Mouse (Mus musculus): ENCODE data around the gene Scfd2. TPM values are rescaled to one million over a fixed set of nuclear protein-coding genes. Genes with fewer than 3 reads are reported as not detected.

Gene Scfd2
- total and polyA plus RNA-seq, 2 experiments from 2014 or later, result 17.5 to 33.2 TPM

GRCm38 (mm10) chr5:74204465-74204864 lies 327.1 kb downstream of the Scfd2 start:
- 69% methylated on average over 5 of the region's 5 CpGs for WGBS
- DNase-seq (ENCODE audit: low spot score) (no peak), ATAC-seq (ENCODE audit: low FRiP score) (no peak)
- Histone ChIP-seq H3K27me3 (ENCODE audit: insufficient read depth, low read length) (no peaks in the 10 kb centered on the region), H3K4me3 (ENCODE audit: low read depth, low read length) (no peak overlapping the region), H3K4me1 (ENCODE audit: insufficient read depth, low read length) (no peaks in the 10 kb centered on the region), H3K9ac (replicated peaks; ENCODE audit: low read length, poor library complexity, severe bottlenecking) (no peak overlapping the region), H3K27ac (ENCODE audit: low read depth, low read length) (no peak overlapping the region), H3K36me3 (ENCODE audit: insufficient read depth, low read length) (no peaks in the 10 kb centered on the region), H3K9me3 (ENCODE audit: low read length) (no peaks in the 10 kb centered on the region), H3K4me2 (ENCODE audit: low read depth, low read length, poor library complexity, severe bottlenecking) (no peak overlapping the region)
- no peak for TF ChIP-seq CTCF (IDR thresholded peaks at IDR 0.05)

GRCm38 (mm10) chr5:74202515-74202914 lies 329.0 kb downstream of the Scfd2 start:
- Histone ChIP-seq H3K9me3 (ENCODE audit: low read length) (no peaks in the 10 kb centered on the region), H3K4me1 (ENCODE audit: insufficient read depth, low read length) (no peaks in the 10 kb centered on the region), H3K4me2 (ENCODE audit: low read depth, low read length, poor library complexity, severe bottlenecking) (no peak overlapping the region), H3K27me3 (ENCODE audit: insufficient read depth, low read length) (no peaks in the 10 kb centered on the region), H3K36me3 (ENCODE audit: insufficient read depth, low read length) (no peaks in the 10 kb centered on the region), H3K9ac (replicated peaks; ENCODE audit: low read length, poor library complexity, severe bottlenecking) (no peak overlapping the region), H3K27ac (ENCODE audit: low read depth, low read length) (no peak overlapping the region), H3K4me3 (ENCODE audit: low read depth, low read length) (no peak overlapping the region)
- TF ChIP-seq CTCF (IDR thresholded peaks at IDR 0.05), result no peak
- DNase-seq (ENCODE audit: low spot score) (no peak), ATAC-seq (ENCODE audit: low FRiP score) (no peak)
- 86% methylated on average over 4 of the region's 4 CpGs for whole genome bisulfite sequencing

- H3K27ac ChIP-seq (ENCODE audit: low read depth, low read length), result no peak overlapping the region
- H3K9me3 ChIP-seq (ENCODE audit: low read length), result no peaks in the 10 kb centered on the region
- no peak overlapping the region for H3K4me3 ChIP-seq (ENCODE audit: low read depth, low read length)
- WGBS, result 76% methylated on average over 10 of the region's 10 CpGs
- TF ChIP-seq CTCF (IDR thresholded peaks at IDR 0.05), result no peak
- H3K4me2 ChIP-seq (ENCODE audit: low read depth, low read length, poor library complexity, severe bottlenecking), result no peak overlapping the region
- ATAC-seq (ENCODE audit: low FRiP score) (0 out of 2 replicates have a peak, but pooled peaks have one; percentile 5), DNase-seq (ENCODE audit: low spot score) (peak; percentile 31)
- no peak overlapping the region for H3K9ac ChIP-seq (replicated peaks; ENCODE audit: low read length, poor library complexity, severe bottlenecking)
- no peaks in the 10 kb centered on the region for H3K4me1 ChIP-seq (ENCODE audit: insufficient read depth, low read length)
- H3K27me3 ChIP-seq (ENCODE audit: insufficient read depth, low read length), result no peaks in the 10 kb centered on the region
- H3K36me3 ChIP-seq (ENCODE audit: insufficient read depth, low read length), result no peaks in the 10 kb centered on the region
These were observed 329.8 kb downstream of the Scfd2 start for GRCm38 (mm10) chr5:74201570-74202357.

- ATAC-seq (ENCODE audit: low FRiP score) (no peak), DNase-seq (ENCODE audit: low spot score) (no peak)
- Histone ChIP-seq H3K36me3 (ENCODE audit: insufficient read depth, low read length) (no peaks in the 10 kb centered on the region), H3K4me3 (ENCODE audit: low read depth, low read length) (no peak overlapping the region), H3K27ac (ENCODE audit: low read depth, low read length) (no peak overlapping the region), H3K4me2 (ENCODE audit: low read depth, low read length, poor library complexity, severe bottlenecking) (no peak overlapping the region), H3K27me3 (ENCODE audit: insufficient read depth, low read length) (no peaks in the 10 kb centered on the region), H3K9me3 (ENCODE audit: low read length) (no peaks in the 10 kb centered on the region), H3K9ac (replicated peaks; ENCODE audit: low read length, poor library complexity, severe bottlenecking) (no peak overlapping the region), H3K4me1 (ENCODE audit: insufficient read depth, low read length) (peaks cover 2% of the 10 kb centered on the region)
- no peak for TF ChIP-seq CTCF (IDR thresholded peaks at IDR 0.05)
- 92% methylated on average over 8 of the region's 8 CpGs for whole genome bisulfite sequencing
These were observed 331.1 kb downstream of the Scfd2 start for GRCm38 (mm10) chr5:74200481-74200880.

DNA sequence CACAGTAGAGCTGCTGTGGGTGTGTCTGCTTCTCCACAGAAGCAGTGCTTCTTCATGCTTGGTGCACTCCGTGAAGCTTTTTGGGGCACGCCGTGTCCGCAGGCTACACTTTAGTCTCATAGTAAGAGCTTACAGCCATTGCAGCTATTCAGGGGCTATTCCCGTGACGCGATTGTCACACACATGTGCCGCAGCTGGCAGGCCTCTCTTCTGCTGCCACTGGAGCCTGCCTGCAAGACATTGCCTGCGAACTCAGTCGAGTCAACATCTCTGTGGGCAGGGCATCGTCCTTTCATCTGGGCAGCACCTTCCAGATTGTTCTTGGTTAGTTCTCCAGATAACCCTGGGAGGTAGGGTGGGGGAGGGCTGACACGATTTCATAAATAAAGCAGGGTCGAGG lies 331.8 kb downstream of the Scfd2 start:
- H3K9ac ChIP-seq (replicated peaks; ENCODE audit: low read length, poor library complexity, severe bottlenecking), result no peak overlapping the region
- no peak for TF ChIP-seq CTCF (IDR thresholded peaks at IDR 0.05)
- 90% methylated on average over 13 of the region's 13 CpGs for WGBS
- H3K9me3 ChIP-seq (ENCODE audit: low read length), result no peaks in the 10 kb centered on the region
- no peak for DNase-seq (ENCODE audit: low spot score)
- no peak for ATAC-seq (ENCODE audit: low FRiP score)
- H3K4me3 ChIP-seq (ENCODE audit: low read depth, low read length), result no peak overlapping the region
- no peaks in the 10 kb centered on the region for H3K36me3 ChIP-seq (ENCODE audit: insufficient read depth, low read length)
- H3K27ac ChIP-seq (ENCODE audit: low read depth, low read length), result no peak overlapping the region
- H3K4me1 ChIP-seq (ENCODE audit: insufficient read depth, low read length), result peaks cover 3% of the 10 kb centered on the region
- no peaks in the 10 kb centered on the region for H3K27me3 ChIP-seq (ENCODE audit: insufficient read depth, low read length)
- no peak overlapping the region for H3K4me2 ChIP-seq (ENCODE audit: low read depth, low read length, poor library complexity, severe bottlenecking)

DNA sequence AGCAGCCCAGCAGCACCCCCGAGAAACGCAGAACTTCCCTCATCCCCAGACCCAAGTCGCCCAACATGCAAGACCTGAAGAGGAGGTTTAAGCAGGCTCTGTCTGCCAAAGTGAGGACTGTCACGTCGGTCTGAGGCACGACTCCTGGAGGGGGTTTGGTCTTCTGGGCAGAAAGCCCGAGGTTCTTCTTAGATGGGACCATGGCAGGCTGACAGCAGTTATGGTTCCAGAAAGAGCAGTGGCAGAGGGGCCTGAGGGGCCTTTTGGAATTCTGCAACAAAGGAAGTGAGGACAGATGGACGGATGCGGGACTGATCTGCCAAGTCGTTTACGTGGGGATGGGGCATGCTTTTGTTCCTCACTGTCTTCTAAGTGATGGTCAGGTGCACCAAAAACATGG lies 333.1 kb downstream of the Scfd2 start:
- no peak for ATAC-seq (ENCODE audit: low FRiP score)
- no peaks in the 10 kb centered on the region for H3K9me3 ChIP-seq (ENCODE audit: low read length)
- H3K27me3 ChIP-seq (ENCODE audit: insufficient read depth, low read length), result no peaks in the 10 kb centered on the region
- peak; percentile 67 for DNase-seq (ENCODE audit: low spot score)
- H3K4me2 ChIP-seq (ENCODE audit: low read depth, low read length, poor library complexity, severe bottlenecking), result no peak overlapping the region
- no peak for TF ChIP-seq CTCF (IDR thresholded peaks at IDR 0.05)
- no peak overlapping the region for H3K27ac ChIP-seq (ENCODE audit: low read depth, low read length)
- H3K36me3 ChIP-seq (ENCODE audit: insufficient read depth, low read length), result no peaks in the 10 kb centered on the region
- H3K4me1 ChIP-seq (ENCODE audit: insufficient read depth, low read length), result peaks cover 6% of the 10 kb centered on the region
- no peak overlapping the region for H3K4me3 ChIP-seq (ENCODE audit: low read depth, low read length)
- no peak overlapping the region for H3K9ac ChIP-seq (replicated peaks; ENCODE audit: low read length, poor library complexity, severe bottlenecking)
- 80% methylated on average over 11 of the region's 11 CpGs for WGBS

Data from midbrain, postnatal 0 days (tissue).